Mouse (Mus musculus) hindbrain, postnatal 0 days (tissue): ENCODE data around the gene Kcnn1. TPM values are rescaled to one million over a fixed set of nuclear protein-coding genes. Genes with fewer than 3 reads are reported as not detected.
A peak's percentile ranks its signal among the peaks of the same experiment; 100 is the strongest.

ENCODE experiments used
- ATAC-seq: fragments of 200-750 bp; cut with Nextera tagmentation; 2 replicates; pipeline ENCODE4 v1.8.0; 2017; ENCODE audit warnings: mild to moderate bottlenecking, moderate TSS enrichment, moderate library complexity
- DNase-seq: peaks from one replicate; pipeline ENCODE4 v3.0.0-alpha.2; 2015; ENCODE audit warnings: low spot score
- H3K27ac ChIP-seq: fragments of 300-500 bp; sonication (generic); 2 replicates; pipeline ENCODE4 v1.5.1; 2014; ENCODE audit warnings: mild to moderate bottlenecking
- H3K27me3 ChIP-seq: fragments of 300-500 bp; sonication (generic); 2 replicates; pipeline ENCODE4 v1.6.1; 2014; ENCODE audit warnings: low read length, mixed read lengths; ENCODE audit not compliant: insufficient read depth
- H3K36me3 ChIP-seq: fragments of 300-500 bp; sonication (generic); 2 replicates; pipeline ENCODE4 v1.6.1; 2014; ENCODE audit warnings: low read length, mixed read lengths; ENCODE audit not compliant: insufficient read depth
- H3K4me1 ChIP-seq: fragments of 300-500 bp; sonication (generic); 2 replicates; pipeline ENCODE4 v1.6.1; 2014; ENCODE audit warnings: antibody characterized with exemption, low read length, mixed read lengths; ENCODE audit not compliant: insufficient read depth
- H3K4me2 ChIP-seq: fragments of 300-500 bp; sonication (generic); 2 replicates; pipeline ENCODE4 v1.6.1; 2014; ENCODE audit warnings: low read depth, mild to moderate bottlenecking, low read length, moderate library complexity, mixed read lengths
- H3K4me3 ChIP-seq: fragments of 300-500 bp; sonication (generic); 2 replicates; pipeline ENCODE4 v1.5.1; 2014; ENCODE audit warnings: low read length
- H3K9ac ChIP-seq: fragments of 300-500 bp; sonication (generic); replicated peaks from 2 replicates; pipeline ENCODE4 v1.6.1; 2014; ENCODE audit warnings: mild to moderate bottlenecking, low read length, moderate library complexity, mixed read lengths
- H3K9me3 ChIP-seq: fragments of 300-500 bp; sonication (generic); 2 replicates; pipeline ENCODE4 v1.6.1; 2016; ENCODE audit warnings: low read length, mixed read lengths
- CTCF ChIP-seq: IDR thresholded peaks from 2 replicates; pipeline ENCODE4 v1.5.1; 2016; ENCODE audit warnings: antibody characterized with exemption, control low read depth, low read depth
- whole genome bisulfite sequencing: fragments of 180-500 bp; shearing (Covaris S2); extraction: QIAGEN DNeasy Blood & Tissue Kit; methylation state at CpG from one replicate; pipeline ENCODE4 v1.1.7; 2014; 5-methylcytosine and 5-hydroxymethylcytosine counted together
- polyA plus RNA-seq: library from polyadenylated mRNA; unstranded; fragments of >200 nt; fragmentation: Nextera tagmentation; extraction: Ambion mirVana; gene quantifications from 2 replicates; pipeline ENCODE4 v1.2.1, GENCODE M21; 2015
- total RNA-seq: library from RNA; depleted of rRNA; stranded (reverse); fragments of >200 nt; gene quantifications from 2 replicates; pipeline ENCODE4 v1.2.3, GENCODE M21; 2014

Gene Kcnn1
- total and polyA plus RNA-seq, 2 experiments from 2014 or later, result 10.8 to 29.8 TPM

GRCm38 (mm10) chr8:70876382-70876781, 13.3 kb upstream of the Kcnn1 start:
- DNase-seq, result no peak
- Histone ChIP-seq H3K4me2 (no peak overlapping the region), H3K27me3 (no peaks in the 10 kb centered on the region), H3K9ac (no peak overlapping the region), H3K27ac (no peak overlapping the region), H3K36me3 (no peaks in the 10 kb centered on the region), H3K9me3 (no peaks in the 10 kb centered on the region), H3K4me1 (peaks cover 8% of the 10 kb centered on the region), H3K4me3 (no peak overlapping the region)
- 60% methylated on average over 4 of the region's 4 CpGs for WGBS
- TF ChIP-seq CTCF, result no peak
- no peak for ATAC-seq

GRCm38 (mm10) chr8:70874441-70874840, 11.4 kb upstream of the Kcnn1 start:
- peaks cover 4% of the 10 kb centered on the region; the same call in 1 of the 2 replicates for H3K4me1 ChIP-seq
- no peak overlapping the region for H3K27ac ChIP-seq
- no peaks in the 10 kb centered on the region for H3K36me3 ChIP-seq
- no peaks in the 10 kb centered on the region for H3K27me3 ChIP-seq
- ATAC-seq (no peak), DNase-seq (no peak)
- 87% methylated on average over 13 of the region's 13 CpGs for WGBS
- H3K9me3 ChIP-seq, result no peaks in the 10 kb centered on the region
- no peak for TF ChIP-seq CTCF
- no peak overlapping the region for H3K4me3 ChIP-seq
- 0 out of 2 replicates have a peak overlapping the region, but pooled peaks have one; percentile 70 for H3K9ac ChIP-seq
- no peak overlapping the region for H3K4me2 ChIP-seq

GRCm38 (mm10) chr8:70873364-70873985, 10.4 kb upstream of the Kcnn1 start, which contains the start of gene Ccdc124:
Gene Ccdc124 (minus strand): TSS chr8:70873935.
- no peaks in the 10 kb centered on the region for H3K36me3 ChIP-seq
- under 1% methylated on average over 46 of the region's 46 CpGs for WGBS
- H3K4me3 ChIP-seq, result peak within 1 kb of the TSS; percentile 92
- peak within 1 kb of the TSS; percentile 97 for H3K4me2 ChIP-seq
- peak; percentile 95 for TF ChIP-seq CTCF
- peaks cover 8% of the 10 kb centered on the region; the same call in 1 of the 2 replicates for H3K4me1 ChIP-seq
- H3K27me3 ChIP-seq, result no peaks in the 10 kb centered on the region
- H3K27ac ChIP-seq, result peak within 1 kb of the TSS; percentile 84
- DNase-seq (peak; percentile 97), ATAC-seq (peak; percentile 92)
- no peaks in the 10 kb centered on the region for H3K9me3 ChIP-seq
- peak within 1 kb of the TSS; percentile 70 for H3K9ac ChIP-seq

GRCm38 (mm10) chr8:70872643-70873363, 9.7 kb upstream of the Kcnn1 start:
- ATAC-seq (no peak), DNase-seq (no peak)
- Histone ChIP-seq H3K4me2 (peak overlapping the region; percentile 97), H3K9ac (peak overlapping the region; percentile 70), H3K4me3 (peak overlapping the region; percentile 92), H3K27ac (peak overlapping the region; percentile 84), H3K36me3 (no peaks in the 10 kb centered on the region), H3K9me3 (no peaks in the 10 kb centered on the region), H3K4me1 (peaks cover 8% of the 10 kb centered on the region; the same call in 1 of the 2 replicates), H3K27me3 (no peaks in the 10 kb centered on the region)
- 6% methylated on average over 31 of the region's 31 CpGs for WGBS
- no peak for TF ChIP-seq CTCF

GRCm38 (mm10) chr8:70871195-70871807, 8.2 kb upstream of the Kcnn1 start:
- no peak overlapping the region for H3K4me2 ChIP-seq
- no peaks in the 10 kb centered on the region for H3K9me3 ChIP-seq
- ATAC-seq (no peak), DNase-seq (no peak)
- H3K4me3 ChIP-seq, result no peak overlapping the region
- H3K36me3 ChIP-seq, result no peaks in the 10 kb centered on the region
- TF ChIP-seq CTCF, result no peak
- 85% methylated on average over 5 of the region's 5 CpGs for WGBS
- no peaks in the 10 kb centered on the region for H3K27me3 ChIP-seq
- H3K9ac ChIP-seq, result no peak overlapping the region
- peaks cover 10% of the 10 kb centered on the region; the same call in 1 of the 2 replicates for H3K4me1 ChIP-seq
- H3K27ac ChIP-seq, result no peak overlapping the region

GRCm38 (mm10) chr8:70869601-70870041, 6.6 kb upstream of the Kcnn1 start:
- Histone ChIP-seq H3K9me3 (no peaks in the 10 kb centered on the region), H3K9ac (no peak overlapping the region), H3K4me1 (peaks cover 15% of the 10 kb centered on the region), H3K4me2 (no peak overlapping the region), H3K27me3 (no peaks in the 10 kb centered on the region), H3K4me3 (no peak overlapping the region), H3K36me3 (no peaks in the 10 kb centered on the region), H3K27ac (peak overlapping the region; percentile 69; the same call in 1 of the 2 replicates)
- 39% methylated on average over 16 of the region's 16 CpGs for WGBS
- ATAC-seq (peak; percentile 13; the same call in 1 of the 2 replicates), DNase-seq (peak; percentile 86)
- TF ChIP-seq CTCF, result peak; percentile 94
